Mouse (Mus musculus): ENCODE results near the gene Zfp160. TPM values are rescaled to one million over a fixed set of nuclear protein-coding genes. Genes with fewer than 3 reads are reported as not detected.

Gene Zfp160
- 3.9 and 4.0 TPM in 2 replicates for polyA plus RNA-seq (2012; rRNA removed)

DNA sequence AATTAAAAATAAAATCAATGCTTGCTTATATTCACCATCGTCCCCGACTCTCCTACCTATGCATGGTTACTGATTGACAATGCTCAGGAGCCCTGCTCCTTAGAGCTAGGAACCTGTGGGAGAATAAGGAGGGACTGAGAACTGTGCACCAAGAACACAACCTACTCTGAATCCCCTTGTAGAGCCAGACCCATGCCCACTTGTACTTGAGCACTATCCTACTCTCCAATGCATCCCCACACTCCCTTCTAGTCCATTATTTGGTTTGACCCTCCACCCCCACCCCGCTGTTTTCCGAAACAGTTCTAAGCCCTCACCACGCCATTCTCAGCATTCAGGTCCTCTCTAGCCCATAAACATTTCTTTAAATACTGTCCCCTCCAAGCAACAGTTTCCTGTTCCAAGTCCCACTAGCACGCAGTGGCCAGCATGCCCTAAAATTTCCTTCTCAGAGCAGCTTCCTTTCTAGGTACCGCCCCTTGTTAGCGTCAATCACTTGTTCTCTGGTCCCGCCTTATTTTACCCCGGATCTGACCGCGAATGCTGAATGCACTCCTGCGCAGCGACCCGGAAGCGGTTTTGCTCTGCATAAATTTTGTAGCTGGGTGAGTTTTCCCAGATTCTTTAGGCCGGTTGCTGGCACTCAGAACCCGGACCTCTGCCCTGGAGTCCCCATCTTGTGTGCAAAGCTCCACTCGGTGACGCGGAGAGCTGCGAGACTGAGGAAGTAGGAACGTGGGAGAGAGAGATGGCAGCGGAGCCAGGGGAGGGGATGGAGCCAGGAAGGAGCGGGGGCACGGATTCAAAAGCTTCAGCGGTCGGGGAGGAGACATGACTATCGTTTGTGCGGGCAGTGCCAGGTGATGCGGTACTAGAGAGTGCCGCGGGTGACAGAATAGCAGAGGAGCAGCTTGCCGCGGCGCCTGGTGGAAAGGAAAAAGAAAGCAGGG is at the start of gene Zfp160:
Zfp160 (plus strand) TSS at position 522 of the 950 bp plus-strand sequence.

GRCm38 (mm10) chr17:20996364-20996763 is 12.3 kb upstream of the Zfp160 start, which contains the start of gene Vmn1r233:
Gene Vmn1r233 (minus strand): TSS chr17:20996464.

Other genes starting within 250 kb of the Zfp160 start
- not detected in 2 replicates for gene Vmn1r228, start 222.7 kb upstream of the Zfp160 start, polyA plus RNA-seq (2012; rRNA removed)
- not detected in 2 replicates for gene Vmn1r229, start 197.3 kb upstream of the Zfp160 start, polyA plus RNA-seq (2012; rRNA removed)
- not detected in 2 replicates for gene Vmn1r230, start 168.5 kb upstream of the Zfp160 start, polyA plus RNA-seq (2012; rRNA removed)
- not detected in 2 replicates for gene Vmn1r231, start 103.8 kb upstream of the Zfp160 start, polyA plus RNA-seq (2012; rRNA removed)
- gene Vmn1r232, start 89.2 kb upstream of the Zfp160 start, polyA plus RNA-seq (2012; rRNA removed) = not detected in 2 replicates
- 53.2 and 55.4 TPM in 2 replicates for gene Ppp2r1a, start 63.6 kb upstream of the Zfp160 start, polyA plus RNA-seq (2012; rRNA removed)
- gene Vmn1r233, start 12.4 kb upstream of the Zfp160 start, polyA plus RNA-seq (2012; rRNA removed) = not detected in 2 replicates
- not detected in 2 replicates for gene Vmn1r234, start 217.2 kb downstream of the Zfp160 start, polyA plus RNA-seq (2012; rRNA removed)
- not detected in 2 replicates for gene Vmn1r235, start 247.5 kb downstream of the Zfp160 start, polyA plus RNA-seq (2012; rRNA removed)